Mouse (Mus musculus) liver, embryonic 14 days (tissue): ENCODE measurements around the gene Itgb4. TPM values are rescaled to one million over a fixed set of nuclear protein-coding genes. Genes with fewer than 3 reads are reported as not detected.

Experiments
- polyA plus RNA-seq: library from polyadenylated mRNA; depleted of rRNA; stranded (reverse); fragments of >200 nt; gene quantifications from 2 replicates; pipeline ENCODE4 v1.2.3, GENCODE M21; 2012; rRNA removed

Itgb4 gene
- polyA plus RNA-seq = 0.09 and 0.11 TPM in 2 replicates

DNA sequence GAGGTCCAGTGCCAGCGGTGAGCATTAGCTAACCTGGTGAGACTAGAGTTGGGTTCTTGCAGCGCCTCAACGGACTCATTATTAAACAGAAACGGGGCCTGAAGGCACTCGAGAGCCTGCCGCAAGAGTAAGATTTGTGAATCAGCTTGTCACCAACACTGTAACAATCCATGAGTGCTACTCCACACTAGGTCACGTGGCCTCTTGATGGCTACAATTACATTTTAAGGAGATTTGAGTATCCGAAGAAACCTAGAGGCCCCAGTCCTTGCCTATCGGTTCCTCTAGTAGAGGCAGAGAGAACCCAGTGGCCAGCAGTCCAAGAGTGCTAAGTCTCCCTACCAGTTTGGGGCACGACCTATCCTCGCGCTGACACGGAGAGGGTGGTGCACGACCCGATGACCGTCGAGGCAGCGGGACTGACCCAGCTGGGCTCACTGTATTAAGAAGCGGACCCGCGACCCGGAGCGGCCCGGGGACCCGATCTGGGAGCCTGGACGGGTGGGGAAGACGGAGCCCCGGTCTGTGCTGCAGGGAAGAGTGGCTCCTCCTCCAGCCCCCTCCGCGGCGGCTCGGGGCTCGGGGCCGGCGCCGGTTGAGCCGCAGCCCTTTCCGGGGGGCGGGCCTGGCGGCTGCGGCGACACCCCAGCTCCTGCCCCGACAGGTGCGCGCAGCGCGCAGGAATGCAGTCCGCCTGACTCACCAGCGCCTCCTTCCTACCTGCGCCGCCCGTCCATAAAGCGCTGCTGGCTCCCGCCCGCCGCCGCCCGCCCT is at the start of gene Itgb4:
TSS of gene Itgb4 (plus strand) at position 401 of the 774 bp plus-strand sequence.

DNA sequence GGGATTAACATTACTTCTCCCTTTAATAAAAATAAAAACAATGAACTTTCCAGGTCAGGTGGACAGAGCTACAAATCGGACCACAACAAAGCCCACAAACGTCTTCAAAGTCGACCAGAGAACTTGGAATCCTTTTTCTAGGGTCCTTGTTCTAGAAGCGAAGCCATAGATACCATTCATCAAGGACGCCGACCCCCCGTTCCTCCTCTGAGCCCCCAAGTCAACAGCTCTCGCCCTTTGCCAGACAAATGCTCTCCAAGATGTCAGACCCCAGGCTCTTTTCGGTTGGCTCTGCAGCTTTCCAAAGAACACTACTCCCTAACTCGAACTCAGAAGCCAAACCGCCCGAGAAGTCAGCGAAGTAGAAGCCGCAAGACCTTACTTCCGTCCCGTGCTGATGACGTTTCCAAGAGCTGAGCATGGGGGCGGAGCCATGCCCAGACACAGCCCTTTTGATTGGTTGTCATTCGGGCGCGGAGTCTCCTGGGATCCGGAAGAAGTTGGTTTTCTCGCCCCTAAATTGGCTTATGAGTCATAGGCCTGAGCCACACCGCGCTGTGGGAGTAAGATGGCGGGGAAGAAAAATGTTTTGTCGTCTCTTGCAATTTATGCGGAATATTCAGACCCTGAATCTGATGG is 41.3 kb upstream of the Itgb4 start, which contains the start of the genes Sap30bp and Recql5:
TSS of gene Sap30bp (plus strand) at position 175 of the 639 bp plus-strand sequence.
TSS of gene Recql5 (minus strand) at position 370 of the 639 bp plus-strand sequence.

DNA sequence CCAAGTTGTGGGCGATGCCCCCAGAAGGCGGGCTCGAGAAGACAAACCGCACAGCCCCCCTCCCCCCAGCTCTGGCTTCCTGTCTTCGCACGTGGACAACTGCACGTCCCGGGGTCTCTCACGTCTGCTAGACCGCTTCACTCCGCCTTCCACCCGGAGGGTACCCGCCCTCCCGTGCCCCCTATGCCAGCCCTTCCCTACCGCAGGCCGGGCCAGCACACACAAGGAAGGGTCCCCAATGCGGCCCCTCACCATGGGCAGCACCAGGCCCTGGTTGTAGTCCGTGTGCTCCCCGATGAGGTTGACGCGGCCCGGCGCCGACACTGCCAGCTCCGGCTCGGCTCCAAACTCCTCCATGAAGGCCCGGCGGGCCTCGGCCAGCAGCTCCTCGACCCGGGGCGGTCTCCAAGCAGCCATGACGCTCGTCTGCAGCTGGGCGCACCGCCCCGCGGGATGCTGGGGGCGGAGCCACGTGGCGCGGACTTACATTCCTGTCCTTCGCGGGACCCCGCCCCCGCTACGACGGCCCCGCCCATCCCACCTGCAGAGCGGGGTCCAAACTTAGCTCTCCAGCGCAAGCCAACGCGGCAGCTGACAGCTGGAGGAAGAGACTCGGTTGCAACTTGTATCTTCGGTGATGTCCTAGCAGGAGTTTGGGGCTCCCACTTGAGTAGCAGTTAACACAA is 37.9 kb downstream of the Itgb4 start, which contains the start of gene Galk1:
TSS of gene Galk1 (minus strand) at position 458 of the 686 bp plus-strand sequence.

DNA sequence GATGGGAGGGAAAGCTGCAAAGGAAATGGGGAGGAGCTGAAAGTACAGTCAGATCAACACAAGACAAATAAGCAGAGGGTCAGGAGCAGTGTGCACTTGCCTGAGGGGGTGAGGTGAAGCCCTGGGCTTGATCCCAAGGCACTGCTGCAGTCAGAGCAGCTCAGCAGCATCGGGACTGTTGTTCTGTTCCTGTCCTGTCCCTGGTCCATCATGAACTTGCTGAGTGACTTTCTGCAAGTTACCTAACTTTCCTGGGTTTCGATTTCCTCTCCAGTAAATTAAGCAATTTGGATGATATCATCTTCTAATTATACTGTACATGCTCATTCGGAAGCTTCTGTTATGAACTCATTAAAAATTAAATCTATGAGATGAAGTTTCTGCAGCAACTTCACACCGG is 53.2 kb downstream of the Itgb4 start, which contains the start of gene H3f3b:
TSS of gene H3f3b (minus strand) at position 207 of the 400 bp plus-strand sequence.

DNA sequence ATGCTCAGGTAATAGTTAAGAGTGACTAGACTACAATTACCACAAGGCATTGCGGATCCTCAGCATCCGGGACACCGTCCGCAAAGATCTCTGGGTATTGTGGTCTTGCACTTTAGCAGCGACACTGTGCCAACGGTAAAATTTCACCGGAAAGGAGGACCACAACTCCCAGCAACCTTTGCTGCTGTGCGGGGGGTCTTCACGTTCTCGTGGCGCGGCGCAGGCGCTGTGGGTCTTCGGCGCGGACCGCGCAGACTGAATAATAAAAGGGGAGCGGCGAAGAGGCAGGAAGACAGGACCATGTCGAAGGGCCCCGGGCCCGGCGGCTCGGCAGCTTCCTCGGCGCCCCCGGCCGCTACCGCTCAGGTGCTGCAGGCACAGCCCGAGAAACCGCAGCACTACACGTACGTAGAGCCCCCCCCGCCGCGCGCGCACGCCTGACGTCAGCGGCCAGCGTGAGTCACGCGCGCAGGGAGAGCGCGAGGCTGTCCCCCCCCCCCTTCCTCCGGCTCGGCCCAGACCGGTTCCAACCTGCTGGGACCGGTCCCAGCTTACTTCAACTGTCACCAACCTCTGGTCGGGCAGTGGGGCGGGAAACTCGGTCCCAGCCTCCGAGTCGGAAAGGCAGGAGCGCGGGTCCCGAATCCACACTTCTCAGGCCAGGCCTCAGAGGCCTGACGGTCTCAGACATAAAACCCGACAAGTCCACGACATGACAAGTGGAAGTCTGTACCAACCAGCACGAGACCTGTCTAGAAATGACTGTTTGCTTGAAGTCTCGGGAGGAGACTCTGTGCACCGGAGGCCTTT is 55.8 kb downstream of the Itgb4 start, which contains the start of gene Unk:
TSS of gene Unk (plus strand) at position 235 of the 810 bp plus-strand sequence.

Other genes with a start within 250 kb of the Itgb4 start
- gene Tmem94, start 209.3 kb upstream of the Itgb4 start, polyA plus RNA-seq = 9.0 and 10.3 TPM in 2 replicates
- 6.1 and 7.1 TPM in 2 replicates for gene Caskin2, start 161.1 kb upstream of the Itgb4 start, polyA plus RNA-seq
- 11.0 and 12.6 TPM in 2 replicates for gene Tsen54, start 160.0 kb upstream of the Itgb4 start, polyA plus RNA-seq
- gene Llgl2, start 150.7 kb upstream of the Itgb4 start, polyA plus RNA-seq = 9.6 and 10.2 TPM in 2 replicates
- 0.27 and 0.48 TPM in 2 replicates for gene Myo15b, start 116.3 kb upstream of the Itgb4 start, polyA plus RNA-seq
- gene Smim5, start 74.7 kb upstream of the Itgb4 start, polyA plus RNA-seq = 21.1 and 25.1 TPM in 2 replicates
- gene Smim6, start 62.7 kb upstream of the Itgb4 start, polyA plus RNA-seq = 1.4 and 2.2 TPM in 2 replicates
- gene Sap30bp, start 41.4 kb upstream of the Itgb4 start, polyA plus RNA-seq = 25.8 and 29.5 TPM in 2 replicates
- gene Recql5, start 41.2 kb upstream of the Itgb4 start, polyA plus RNA-seq = 6.3 and 7.7 TPM in 2 replicates
- gene Galk1, start 38.0 kb downstream of the Itgb4 start, polyA plus RNA-seq = 50.4 and 60.3 TPM in 2 replicates
- 250 and 282 TPM in 2 replicates for gene H3f3b, start 53.3 kb downstream of the Itgb4 start, polyA plus RNA-seq
- gene Unk, start 55.6 kb downstream of the Itgb4 start, polyA plus RNA-seq = 11.1 and 11.6 TPM in 2 replicates
- gene Unc13d, start 103.3 kb downstream of the Itgb4 start, polyA plus RNA-seq = 17.2 and 18.8 TPM in 2 replicates
- 40.4 and 47.0 TPM in 2 replicates for gene Wbp2, start 112.3 kb downstream of the Itgb4 start, polyA plus RNA-seq
- gene Trim47, start 152.5 kb downstream of the Itgb4 start, polyA plus RNA-seq = 1.9 TPM in 2 replicates
- 1.2 and 1.4 TPM in 2 replicates for gene Trim65, start 156.4 kb downstream of the Itgb4 start, polyA plus RNA-seq
- gene Mrpl38, start 164.2 kb downstream of the Itgb4 start, polyA plus RNA-seq = 14.7 and 19.3 TPM in 2 replicates
- 8.4 and 9.4 TPM in 2 replicates for gene Fbf1, start 193.5 kb downstream of the Itgb4 start, polyA plus RNA-seq
- gene Ten1, start 224.1 kb downstream of the Itgb4 start, polyA plus RNA-seq = 17.4 and 21.2 TPM in 2 replicates
- 13.8 and 15.6 TPM in 2 replicates for gene Acox1, start 224.3 kb downstream of the Itgb4 start, polyA plus RNA-seq